Mouse (Mus musculus) adrenal gland, postnatal 4 days (tissue): ENCODE measurements at regions not wholly inside any gene's neighbourhood (a gene's known extent, or its start where the extent isn't known, plus 50 kb on each side); places are given as distances from the start of the nearest gene placed in this dataset.

Experiments
- DNase-seq, 2 experiments: peaks; one replicate each; pipeline ENCODE4 v3.0.0; 2021 to 2022; ENCODE audit warnings: low spot score in 2 of 2, mixed read lengths in 2 of 2

DNA sequence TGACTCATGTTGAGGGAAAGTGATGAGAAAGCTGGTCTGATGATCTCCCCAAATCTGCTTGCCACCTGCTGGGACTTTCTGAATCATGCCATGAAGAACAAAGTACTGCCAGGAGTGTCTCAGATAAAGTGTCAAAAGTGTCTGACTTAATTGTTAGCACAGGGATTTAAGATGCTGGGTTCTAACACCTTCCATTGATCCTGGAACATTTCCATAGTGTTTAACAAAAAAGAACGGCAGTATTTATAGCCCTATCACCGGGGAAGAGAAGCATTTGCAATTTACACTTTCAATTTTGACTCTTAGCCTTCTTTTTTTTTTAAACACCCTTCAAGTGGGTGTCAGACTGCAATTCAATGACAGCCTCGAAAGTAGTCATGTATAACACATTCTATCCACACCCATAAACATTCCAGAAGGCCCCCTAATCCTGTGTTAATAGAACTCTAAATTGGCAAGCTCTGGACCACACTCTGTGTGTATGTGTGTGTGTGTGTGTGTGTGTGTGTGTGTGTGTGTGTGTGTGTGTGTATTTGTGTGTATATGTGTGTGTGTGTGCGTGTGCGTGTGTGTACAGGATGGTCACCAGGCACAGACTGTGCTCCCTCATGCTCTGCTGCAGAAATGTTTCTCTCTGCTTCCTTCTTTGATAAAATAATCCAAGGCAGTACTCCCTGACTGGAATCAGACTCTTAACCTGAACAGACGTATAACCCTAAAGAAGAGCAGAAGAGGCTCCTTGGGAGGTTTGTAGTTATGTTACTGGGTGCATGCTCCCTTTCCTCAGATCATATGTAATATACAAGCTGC, 313.2 kb downstream of the Rnd3 start:
- DNase-seq, result no peak

- no peak for DNase-seq
Measured at GRCm38 (mm10) chr2:50833791-50834190, 315.1 kb downstream of the Rnd3 start.

- no peak for DNase-seq
Measured at GRCm38 (mm10) chr2:50832471-50832870, 316.4 kb downstream of the Rnd3 start.

GRCm38 (mm10) chr2:50830056-50830720, 318.7 kb downstream of the Rnd3 start:
- DNase-seq, result no peak

DNA sequence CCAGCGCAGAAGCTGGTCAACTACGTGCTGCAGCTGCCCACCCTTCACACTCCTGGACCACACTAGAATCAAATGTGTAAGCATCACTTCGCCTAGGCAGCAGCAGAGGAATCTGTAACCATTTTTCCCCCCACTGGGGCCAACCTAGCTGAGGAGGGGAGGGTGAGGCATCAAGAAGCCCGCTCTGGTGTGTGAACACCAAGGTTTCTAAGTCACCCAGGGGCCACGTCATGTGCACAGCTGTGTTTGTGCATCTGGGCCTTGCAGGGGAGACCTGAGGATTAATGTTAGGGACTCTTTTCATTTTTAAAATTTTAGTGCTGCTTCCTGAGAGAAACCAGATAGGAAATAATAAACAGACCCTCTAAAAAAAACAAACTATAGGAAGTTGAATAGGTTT, 321.8 kb downstream of the Rnd3 start:
- DNase-seq, result no peak

DNA sequence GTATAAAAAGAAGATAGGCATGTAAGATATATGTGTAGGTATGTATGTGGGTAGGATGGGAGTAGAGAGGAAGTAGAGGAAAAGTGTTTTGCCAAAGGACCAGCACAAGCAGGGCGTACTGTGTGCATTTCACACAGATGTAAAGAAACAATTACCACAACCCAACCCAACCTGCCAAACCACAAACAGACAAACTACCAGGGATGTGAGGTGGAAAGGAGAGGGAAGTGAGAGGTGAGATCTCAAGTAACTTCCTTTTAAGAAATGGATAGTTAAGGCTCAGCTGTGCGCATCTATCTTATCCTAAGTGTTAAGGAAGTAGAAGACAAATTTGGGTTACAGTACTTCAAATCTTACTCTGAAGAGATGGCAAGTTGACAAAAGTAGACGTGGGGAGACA, 322.4 kb downstream of the Rnd3 start:
- no peak for DNase-seq

DNA sequence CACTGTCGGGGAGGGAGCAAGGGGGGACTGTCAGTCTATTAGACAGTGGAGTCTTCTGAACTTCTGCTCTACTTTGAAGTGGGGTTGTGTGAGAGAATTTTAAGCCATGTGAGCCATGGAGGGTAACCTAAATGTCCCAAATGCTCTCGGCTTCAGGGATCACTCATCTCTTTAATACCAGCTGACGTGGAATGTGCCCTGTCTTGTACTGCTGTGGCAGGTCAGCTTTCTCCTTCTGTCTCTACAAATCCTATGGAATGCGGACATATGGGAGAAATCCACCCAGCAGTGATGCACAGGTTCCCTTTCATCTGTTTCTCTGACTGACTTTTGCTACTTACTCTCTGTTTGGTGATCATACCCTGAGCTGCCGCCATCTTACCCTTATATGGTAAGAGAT, 323.3 kb downstream of the Rnd3 start:
- DNase-seq, result no peak

DNA sequence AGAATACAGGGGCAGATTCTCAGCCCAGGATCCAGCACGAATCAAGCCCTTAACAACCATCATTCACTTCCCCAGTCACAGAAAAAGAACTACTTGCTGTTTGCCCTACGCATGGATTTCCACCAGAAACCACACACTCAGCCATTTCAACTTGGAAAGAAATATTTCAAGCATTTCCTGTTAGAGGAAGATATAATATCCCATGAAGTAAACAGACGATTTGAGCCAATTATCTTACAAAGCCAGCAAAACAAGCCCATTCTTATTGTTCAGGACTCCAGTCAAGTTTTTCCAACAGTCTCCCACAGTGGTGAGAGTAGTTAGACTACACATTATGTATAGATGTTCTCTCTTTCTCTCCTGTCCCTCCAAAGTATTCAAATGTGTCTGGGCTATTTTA, 324.1 kb downstream of the Rnd3 start:
- no peak for DNase-seq

DNA sequence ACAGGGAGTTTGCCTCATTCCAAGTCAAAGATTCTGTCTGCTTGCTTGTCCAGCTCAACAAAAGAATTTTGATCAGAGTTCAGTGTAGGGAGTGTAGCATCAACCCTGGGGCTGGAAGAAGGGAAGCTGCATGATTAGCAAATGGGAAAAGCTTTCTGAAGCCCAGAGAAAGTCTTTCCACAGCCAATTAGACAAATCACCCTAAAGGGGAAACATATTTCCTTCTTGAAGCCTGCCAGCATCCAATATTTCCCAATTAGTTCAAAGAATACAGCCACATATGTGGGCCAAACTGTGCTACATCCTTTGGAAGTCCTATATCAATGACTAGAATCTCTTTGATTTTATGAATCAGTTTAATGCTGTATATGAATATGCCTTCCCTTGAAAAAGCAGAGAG, 326.2 kb downstream of the Rnd3 start:
- DNase-seq, result no peak

GRCm38 (mm10) chr2:50819305-50819665, 329.6 kb downstream of the Rnd3 start:
- DNase-seq, result no peak

GRCm38 (mm10) chr2:50818557-50819304, 330.2 kb downstream of the Rnd3 start:
- DNase-seq, result no peak

GRCm38 (mm10) chr2:50816364-50816763, 332.5 kb downstream of the Rnd3 start:
- no peak for DNase-seq

DNA sequence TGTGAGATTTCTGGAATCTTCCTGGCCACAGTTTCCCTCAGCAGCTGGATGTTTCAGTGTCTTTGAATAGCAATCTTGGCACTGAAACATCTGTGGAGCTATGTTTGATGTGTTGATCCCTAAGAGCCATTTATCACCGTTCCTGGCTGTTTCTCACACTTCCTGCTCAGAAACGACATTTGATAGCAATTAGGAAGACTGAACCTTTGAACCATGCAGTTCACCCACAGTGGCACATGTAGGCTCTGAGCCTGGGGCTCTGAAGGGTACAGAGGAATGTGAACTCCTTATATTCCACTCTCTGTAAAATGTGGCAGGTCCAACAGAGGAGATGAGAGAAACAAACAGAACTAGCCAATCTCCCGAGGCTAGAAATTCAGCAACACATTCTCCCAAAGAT, 333.4 kb downstream of the Rnd3 start:
- no peak for DNase-seq

DNA sequence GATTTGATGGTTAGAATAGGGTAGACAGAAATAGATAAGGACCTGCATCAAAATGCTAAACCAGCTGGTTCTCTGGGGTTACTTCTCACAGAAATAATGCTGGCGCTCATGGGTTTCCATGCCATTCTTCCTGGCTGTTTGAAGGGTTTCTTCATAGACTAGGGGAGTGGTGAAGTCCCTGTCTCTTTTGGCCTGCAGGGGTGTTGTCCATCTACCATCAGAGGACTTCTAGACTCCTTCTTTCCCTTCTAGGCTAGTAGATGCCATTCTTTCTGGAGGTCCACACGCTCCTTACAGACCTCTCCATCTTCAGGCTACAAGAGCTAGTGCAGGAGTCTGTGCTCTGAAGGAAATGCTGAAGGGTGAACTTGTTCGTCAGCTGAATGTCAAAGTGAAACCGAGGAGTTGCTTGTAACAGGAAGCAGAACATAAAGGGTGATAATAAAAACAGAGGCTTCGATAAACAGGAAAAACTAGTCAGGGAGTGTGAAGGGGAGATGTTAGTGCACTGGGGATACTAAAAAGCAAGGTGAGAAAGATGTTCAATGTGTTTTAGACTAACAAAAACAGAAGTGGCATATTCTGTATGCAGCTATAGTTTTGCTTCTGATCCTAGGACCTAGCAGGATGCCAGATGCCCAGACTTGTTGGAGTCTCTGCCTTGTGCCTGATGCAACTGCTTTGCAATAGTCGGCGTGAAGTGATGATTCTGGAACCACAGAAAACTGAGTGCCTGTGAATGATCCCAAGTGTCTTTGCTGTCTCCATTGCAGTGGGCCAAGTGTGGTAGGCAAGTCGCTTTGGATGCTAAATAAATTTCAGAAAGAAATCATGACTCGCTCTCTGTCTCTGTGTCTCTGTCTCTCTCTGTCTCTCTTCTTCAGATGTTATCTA, 335.1 kb downstream of the Rnd3 start:
- no peak for DNase-seq

GRCm38 (mm10) chr2:50812296-50812695, 336.6 kb downstream of the Rnd3 start:
- DNase-seq, result no peak

DNA sequence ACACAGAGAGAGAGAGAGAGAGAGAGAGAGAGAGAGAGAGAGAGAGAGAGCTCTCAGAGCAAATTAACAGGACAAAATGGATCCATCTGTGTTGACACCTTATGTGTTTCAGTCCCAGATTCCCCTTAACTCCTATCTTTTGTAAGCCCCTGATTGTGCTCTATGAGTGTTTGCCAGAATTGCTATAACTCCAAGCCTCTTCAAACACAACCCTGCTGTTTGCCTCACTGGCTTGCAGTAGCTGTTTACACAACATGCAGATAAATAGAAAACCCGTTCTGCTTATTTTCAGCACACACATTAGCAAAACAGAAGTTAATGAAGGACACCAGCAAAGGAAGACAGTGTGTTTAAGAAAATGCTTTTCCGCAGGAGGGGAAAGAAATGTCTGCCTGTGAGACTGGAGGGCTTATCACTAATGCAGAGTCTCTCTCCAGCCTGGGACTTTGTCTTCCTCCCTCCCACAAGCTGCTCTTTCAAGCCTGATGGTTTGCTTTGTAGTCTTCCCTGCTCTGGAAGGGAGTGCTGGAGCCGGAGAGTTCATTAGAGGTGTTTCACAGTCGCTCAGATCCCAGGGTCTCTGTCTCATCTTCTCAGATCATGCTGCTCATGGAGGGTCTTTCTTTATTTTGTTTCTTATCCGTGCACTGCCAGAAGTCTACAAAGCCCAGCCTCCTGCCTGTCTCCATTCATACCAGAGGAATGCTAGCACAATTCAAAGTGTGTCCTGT, 338.4 kb downstream of the Rnd3 start:
- no peak for DNase-seq

- no peak for DNase-seq
Measured at GRCm38 (mm10) chr2:50809823-50810222, 339.1 kb downstream of the Rnd3 start.

DNA sequence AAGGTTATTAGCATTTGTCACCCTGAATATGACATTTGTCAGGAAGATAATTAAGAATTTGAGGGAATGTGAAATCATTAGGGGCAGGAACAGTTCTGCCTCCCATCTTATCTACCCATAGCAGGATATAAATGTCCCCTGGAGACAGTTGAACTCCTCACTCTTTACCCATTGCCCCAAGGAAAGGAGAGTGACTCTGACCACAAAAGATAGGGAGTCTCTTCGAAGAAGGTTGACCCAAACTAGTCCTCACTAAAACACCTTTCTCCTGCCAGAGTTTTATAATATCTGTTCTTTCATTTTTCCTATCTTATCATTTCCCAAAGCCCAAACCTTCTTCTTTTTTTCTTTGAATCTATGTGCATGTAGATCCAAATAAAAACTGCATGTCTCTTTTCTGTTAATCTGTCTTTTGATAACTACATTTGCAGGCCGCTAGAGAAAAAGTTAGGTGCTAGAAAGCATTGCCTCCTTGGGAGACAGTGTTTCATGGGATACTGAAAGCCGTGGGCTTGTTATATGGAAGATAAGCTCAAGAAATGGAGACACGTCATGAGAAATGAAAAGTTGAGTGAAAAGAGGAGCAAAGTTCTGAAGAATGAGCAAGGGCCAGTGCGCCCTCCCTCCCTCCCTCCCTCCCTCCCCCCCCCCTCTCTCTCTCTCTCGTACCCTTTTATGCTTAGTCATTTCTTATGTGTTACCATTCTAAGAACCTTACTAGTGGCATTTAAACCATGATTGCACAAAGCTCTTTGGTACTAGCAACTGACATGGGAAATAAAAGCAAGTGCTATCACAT, 341.6 kb downstream of the Rnd3 start:
- DNase-seq, result no peak

DNA sequence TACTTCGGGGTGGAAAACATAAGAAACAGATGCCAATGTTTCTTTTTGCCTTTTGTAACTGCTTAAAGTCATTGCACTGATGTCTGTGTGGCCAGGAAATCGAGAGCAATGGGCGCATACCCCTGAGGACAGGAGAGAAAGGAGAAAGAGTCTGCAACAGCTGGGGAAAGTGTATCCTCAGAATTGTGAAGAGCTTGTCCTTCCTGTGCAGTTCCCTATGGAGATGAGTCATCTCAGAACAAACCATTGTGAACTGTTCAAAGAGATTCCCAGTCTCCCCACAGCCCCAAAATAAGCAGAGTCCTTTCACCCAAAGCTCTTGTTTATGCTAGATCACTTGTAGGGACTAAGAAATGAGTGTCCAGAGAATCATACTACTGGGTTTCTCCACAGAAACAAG, 343.3 kb downstream of the Rnd3 start:
- DNase-seq, result no peak

- DNase-seq, result no peak
Measured at GRCm38 (mm10) chr2:50796087-50796486, 352.8 kb downstream of the Rnd3 start.
